Mouse (Mus musculus) spleen, adult 2 months (tissue): ENCODE measurements around the gene Alox15.

Source experiments
- CTCF ChIP-seq: fragments of 200-500 bp; IDR thresholded peaks from 2 replicates; pipeline ENCODE4 v1.5.1; 2011; ENCODE audit warnings: mild to moderate bottlenecking, inconsistent platforms; ENCODE audit not compliant: insufficient read depth, insufficient read length, insufficient replicate concordance; ENCODE audit errors: extremely low read depth
- POLR2A ChIP-seq: fragments of 200-500 bp; IDR thresholded peaks from 2 replicates; pipeline ENCODE4 v1.6.1; 2011; ENCODE audit warnings: low read depth, low read length, inconsistent platforms

DNA sequence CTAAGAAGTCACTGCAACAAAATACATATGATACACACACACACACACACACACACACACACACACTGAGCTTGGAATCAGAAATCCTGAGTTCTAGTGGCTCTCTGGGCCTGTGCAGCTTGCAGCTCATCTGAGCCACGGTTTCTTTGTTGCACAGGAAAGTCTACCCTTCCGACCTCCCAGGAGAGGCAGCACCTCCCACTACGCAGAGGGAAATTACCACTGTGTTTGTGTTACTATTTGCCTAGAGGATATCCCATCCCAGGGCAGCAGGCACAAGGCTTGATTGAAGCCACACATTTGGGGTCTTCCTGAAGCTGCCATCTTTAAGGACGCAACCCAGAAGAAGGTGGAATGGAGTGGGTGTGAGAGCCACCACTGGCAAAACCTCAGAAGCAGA is 54.4 kb downstream of the Alox15 start:
- TF ChIP-seq POLR2A (no peak), CTCF (no peak)
